10 mouse cellular contexts compared by ENCODE assay signal in the genomic region with DNA sequence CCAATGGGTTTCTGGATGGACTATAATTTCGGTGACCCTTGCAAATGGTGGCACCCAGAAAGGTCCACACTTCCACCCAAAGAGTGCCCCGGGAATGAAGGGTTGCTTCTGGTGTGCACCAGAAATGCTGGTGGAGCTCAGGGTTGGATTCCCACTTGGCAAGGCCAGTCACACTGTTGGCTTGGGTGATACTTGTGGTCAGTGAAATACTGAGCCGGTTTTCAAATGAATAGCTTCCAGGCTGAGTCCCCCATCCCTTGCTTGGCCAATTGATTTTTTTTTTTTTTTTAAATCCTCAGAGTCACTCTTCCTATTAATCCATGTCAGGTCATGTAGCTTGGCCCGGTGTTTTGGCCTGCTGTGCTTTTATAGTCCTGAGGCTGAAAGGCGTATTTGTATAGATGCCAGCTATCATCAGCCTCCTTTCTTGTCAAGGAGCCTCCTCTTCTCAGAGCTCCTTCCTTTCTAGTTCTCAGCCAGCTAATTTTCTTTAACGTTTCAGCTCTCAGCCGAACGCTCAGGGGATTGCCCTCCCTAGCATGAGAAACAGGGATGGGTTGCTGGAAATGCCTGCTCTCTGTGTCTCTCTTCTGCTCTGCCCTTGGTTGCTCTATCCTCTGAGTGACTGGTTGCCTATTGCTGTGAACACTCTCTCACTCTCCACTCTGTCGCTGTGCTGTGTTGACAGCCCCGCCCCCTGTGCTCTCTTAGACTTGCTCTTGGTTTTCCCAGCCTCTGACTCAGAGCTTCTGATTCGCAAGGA. TPM values are rescaled to one million over a fixed set of nuclear protein-coding genes. Genes with fewer than 3 reads are reported as not detected.
DNase-seq lines count a peak whose midpoint lies in the region; ATAC-seq and TF ChIP-seq lines count a peak whose summit lies in the region.
"Had no signal": no experiment of that assay in that cellular context is flagged by ENCODE, and none has a peak within 500 bp of the region (broad histone marks: within the 10 kb centered on the region; RNA-seq: fewer than 3 reads in every experiment).

No protein-coding gene starts in this region.

- intact Hi-C loops in heart, adult 2 months (cut with DNase I): no loop called here

- H3K4me2 ChIP-seq in heart, postnatal 0 days (ENCODE audit: low read depth, low read length): no peak overlapping the region
- H3K4me2 ChIP-seq in forebrain, embryonic 14.5 days (ENCODE audit: low read length): 0 out of 2 replicates have a peak overlapping the region, but pooled peaks have one; percentile 6
- H3K4me2 ChIP-seq in midbrain, embryonic 15.5 days: no peak overlapping the region
- no peak overlapping the region for H3K4me2 ChIP-seq in kidney, embryonic 14.5 days (replicated peaks; ENCODE audit: low read depth, low read length)

- TF ChIP-seq CTCF in heart, postnatal 0 days (IDR thresholded peaks at IDR 0.05; ENCODE audit: low read depth): no peak
- no peak for TF ChIP-seq CTCF in heart, adult 2 months (IDR thresholded peaks at IDR 0.05)

- H3K4me1 ChIP-seq in heart, postnatal 0 days (ENCODE audit: control insufficient read depth, insufficient read depth): no peaks in the 10 kb centered on the region
- H3K4me1 ChIP-seq in heart, adult 2 months (ENCODE audit: control insufficient read depth, insufficient read depth, low read length): no peaks in the 10 kb centered on the region
- peaks cover 27% of the 10 kb centered on the region for H3K4me1 ChIP-seq in forebrain, embryonic 14.5 days (ENCODE audit: control insufficient read depth, insufficient read depth, low read length)
- peaks cover 19% of the 10 kb centered on the region for H3K4me1 ChIP-seq in midbrain, embryonic 15.5 days
- no peaks in the 10 kb centered on the region for H3K4me1 ChIP-seq in kidney, embryonic 14.5 days (ENCODE audit: control insufficient read depth, insufficient read depth, low read length)

- peak; percentile 15 for DNase-seq in heart, postnatal 0 days (ENCODE audit: low spot score)
- DNase-seq in heart, adult 2 months: no peak
- peak; percentile 54 for DNase-seq in adrenal gland, postnatal 25 days
- DNase-seq in forebrain, embryonic 14.5 days (ENCODE audit: low spot score): peak; percentile 70
- DNase-seq in ovary, postnatal 14 days (ENCODE audit: low spot score): no peak
- no peak for DNase-seq in kidney, postnatal 25 days

- no peaks in the 10 kb centered on the region for H3K79me2 ChIP-seq in heart, adult 2 months (replicated peaks; ENCODE audit: control insufficient read depth, insufficient read depth, low read length)

- H3K36me3 ChIP-seq in heart, postnatal 0 days (replicated peaks; ENCODE audit: control insufficient read depth, insufficient read depth, low read length): no peaks in the 10 kb centered on the region
- no peaks in the 10 kb centered on the region for H3K36me3 ChIP-seq in heart, adult 2 months (ENCODE audit: control insufficient read depth, insufficient read depth, low read length)
- no peaks in the 10 kb centered on the region for H3K36me3 ChIP-seq in forebrain, embryonic 14.5 days (ENCODE audit: control insufficient read depth, insufficient read depth, low read length)
- H3K36me3 ChIP-seq in midbrain, embryonic 15.5 days (replicated peaks): no peaks in the 10 kb centered on the region
- no peaks in the 10 kb centered on the region for H3K36me3 ChIP-seq in kidney, embryonic 14.5 days (ENCODE audit: control insufficient read depth, insufficient read depth, low read length)

- no peaks in the 10 kb centered on the region for H3K9me3 ChIP-seq in heart, postnatal 0 days (replicated peaks; ENCODE audit: control insufficient read depth, low read length)
- H3K9me3 ChIP-seq in forebrain, embryonic 14.5 days (replicated peaks; ENCODE audit: control insufficient read depth, low read length): no peaks in the 10 kb centered on the region
- no peaks in the 10 kb centered on the region for H3K9me3 ChIP-seq in midbrain, embryonic 15.5 days
- H3K9me3 ChIP-seq in kidney, embryonic 14.5 days (ENCODE audit: control insufficient read depth, low read length): no peaks in the 10 kb centered on the region
- H3K9me3 ChIP-seq: megakaryocyte, embryonic 14.5 days had no signal

- TF ChIP-seq EP300 in heart, postnatal 0 days (IDR thresholded peaks at IDR 0.05; ENCODE audit: low read depth): no peak
- no peak for TF ChIP-seq EP300 in heart, adult 2 months (IDR thresholded peaks at IDR 0.05; ENCODE audit: insufficient read depth, low read depth, low read length)

- WGBS in heart, postnatal 0 days: 36% methylated on average over 11 of the region's 11 CpGs
- WGBS in heart, adult 2 months: 49% methylated on average over 11 of the region's 11 CpGs
- 22% methylated on average over 11 of the region's 11 CpGs for WGBS in forebrain, embryonic 14.5 days
- WGBS in midbrain, embryonic 15.5 days: 27% methylated on average over 11 of the region's 11 CpGs
- 62% methylated on average over 11 of the region's 11 CpGs for WGBS in kidney, embryonic 14.5 days

- H3K27me3 ChIP-seq in heart, postnatal 0 days (ENCODE audit: control insufficient read depth, insufficient read depth, low read length): no peaks in the 10 kb centered on the region
- H3K27me3 ChIP-seq in heart, adult 2 months (ENCODE audit: control insufficient read depth, insufficient read depth, low read length): no peaks in the 10 kb centered on the region
- H3K27me3 ChIP-seq in forebrain, embryonic 14.5 days (replicated peaks; ENCODE audit: control insufficient read depth, insufficient read depth, low read length): 0 out of 2 replicates have a peak, but pooled peaks cover 3% of the 10 kb centered on the region
- no peaks in the 10 kb centered on the region; the same call in 1 of the 2 replicates for H3K27me3 ChIP-seq in midbrain, embryonic 15.5 days (replicated peaks)
- H3K27me3 ChIP-seq in kidney, embryonic 14.5 days (ENCODE audit: control insufficient read depth, insufficient read depth, low read length): no peaks in the 10 kb centered on the region
- H3K27me3 ChIP-seq: Patski had no signal

- no peak for TF ChIP-seq POLR2A in heart, adult 2 months (IDR thresholded peaks at IDR 0.05; ENCODE audit: insufficient read depth, low read depth, low read length)

- no peak overlapping the region for H3K9ac ChIP-seq in heart, postnatal 0 days (replicated peaks; ENCODE audit: low read depth, low read length)
- H3K9ac ChIP-seq in heart, adult 2 months (ENCODE audit: low read depth, low read length): no peak overlapping the region
- H3K9ac ChIP-seq in forebrain, embryonic 14.5 days (ENCODE audit: low read length): no peak overlapping the region
- H3K9ac ChIP-seq in midbrain, embryonic 15.5 days: no peak overlapping the region
- no peak overlapping the region for H3K9ac ChIP-seq in kidney, embryonic 14.5 days (ENCODE audit: low read depth, low read length)

- H3K4me3 ChIP-seq in heart, postnatal 0 days (ENCODE audit: low read depth, low read length): no peak overlapping the region
- H3K4me3 ChIP-seq in heart, adult 2 months: no peak overlapping the region
- H3K4me3 ChIP-seq in forebrain, embryonic 14.5 days (ENCODE audit: low read depth, low read length): no peak overlapping the region
- no peak overlapping the region for H3K4me3 ChIP-seq in midbrain, embryonic 15.5 days
- no peak overlapping the region for H3K4me3 ChIP-seq in kidney, embryonic 14.5 days (ENCODE audit: low read length)
- H3K4me3 ChIP-seq: megakaryocyte, embryonic 14.5 days had no signal

- ATAC-seq in heart, postnatal 0 days (ENCODE audit: insufficient read depth, low read depth): no peak; the same call in 1 of the 2 replicates
- peak; percentile 78 for ATAC-seq in forebrain, embryonic 14.5 days
- peak; percentile 75 for ATAC-seq in midbrain, embryonic 15.5 days (replicated peaks)
- ATAC-seq in kidney, embryonic 14.5 days (ENCODE audit: low FRiP score, low TSS enrichment): no peak
- ATAC-seq: Patski had no signal

- no peak overlapping the region for H3K27ac ChIP-seq in heart, postnatal 0 days (ENCODE audit: low read depth)
- H3K27ac ChIP-seq in heart, adult 2 months: no peak overlapping the region
- no peak overlapping the region for H3K27ac ChIP-seq in forebrain, embryonic 14.5 days (ENCODE audit: low read depth, low read length)
- H3K27ac ChIP-seq in midbrain, embryonic 15.5 days: 0 out of 2 replicates have a peak overlapping the region, but pooled peaks have one; percentile 26
- H3K27ac ChIP-seq in kidney, embryonic 14.5 days (ENCODE audit: low read depth, low read length): no peak overlapping the region

RNA-seq across cellular contexts. Expression of a gene that starts 42.9 kb away (rescaled TPM):
- 0.65 and 2.1 TPM in 2 replicates for total RNA-seq in heart, postnatal 0 days (2014; rRNA removed; ENCODE audit: low replicate concordance)
- polyA plus RNA-seq in heart, postnatal 0 days (2015; fragmentation: Nextera tagmentation; extraction: Ambion mirVana): 6.3 and 9.2 TPM in 2 replicates
- 1 to 10 TPM; 4.1 to 4.3 TPM for total RNA-seq in heart, adult 2 months (2021)
- 2.7 and 3.2 TPM in 2 replicates for polyA plus RNA-seq in heart, adult 2 months (2012; rRNA removed)
- 10.2 and 14.9 TPM in 2 replicates for total RNA-seq in adrenal gland, postnatal 25 days (2021)
- polyA plus RNA-seq in forebrain, embryonic 14.5 days (2014; fragmentation: Nextera tagmentation; extraction: Ambion mirVana): 23.9 and 25.6 TPM in 2 replicates
- polyA plus RNA-seq in midbrain, embryonic 15.5 days (2015; fragmentation: Nextera tagmentation; extraction: Ambion mirVana): 24.1 and 24.2 TPM in 2 replicates
- 20.6 and 23.1 TPM in 2 replicates for polyA plus RNA-seq in kidney, embryonic 14.5 days (2014; fragmentation: Nextera tagmentation; extraction: Ambion mirVana)

Comparison
In these comparisons a context has a peak if more than half of its experiments do, and no peak if none do; other contexts are left out.
1. DNase-seq: peak in heart, postnatal 0 days (single experiment), adrenal gland, postnatal 25 days (single experiment) and forebrain, embryonic 14.5 days (single experiment); none in heart, adult 2 months (0 of 2), ovary, postnatal 14 days (single experiment) and kidney, postnatal 25 days (0 of 2).
2. ATAC-seq: peak in forebrain, embryonic 14.5 days (single experiment) and midbrain, embryonic 15.5 days (single experiment); none in heart, postnatal 0 days (single experiment) and kidney, embryonic 14.5 days (single experiment).